Mouse (Mus musculus) bone marrow macrophage, adult 2 months (primary cell): ENCODE measurements around the gene Maml2.

ENCODE experiments used
- CTCF ChIP-seq: IDR thresholded peaks from 2 replicates; pipeline ENCODE4 v1.5.1; 2012; ENCODE audit warnings: low read depth, mild to moderate bottlenecking, low read length, moderate library complexity
- POLR2A ChIP-seq: IDR thresholded peaks from 2 replicates; pipeline ENCODE4 v1.6.1; 2012; ENCODE audit warnings: mild to moderate bottlenecking, low read depth, low read length, borderline replicate concordance

DNA sequence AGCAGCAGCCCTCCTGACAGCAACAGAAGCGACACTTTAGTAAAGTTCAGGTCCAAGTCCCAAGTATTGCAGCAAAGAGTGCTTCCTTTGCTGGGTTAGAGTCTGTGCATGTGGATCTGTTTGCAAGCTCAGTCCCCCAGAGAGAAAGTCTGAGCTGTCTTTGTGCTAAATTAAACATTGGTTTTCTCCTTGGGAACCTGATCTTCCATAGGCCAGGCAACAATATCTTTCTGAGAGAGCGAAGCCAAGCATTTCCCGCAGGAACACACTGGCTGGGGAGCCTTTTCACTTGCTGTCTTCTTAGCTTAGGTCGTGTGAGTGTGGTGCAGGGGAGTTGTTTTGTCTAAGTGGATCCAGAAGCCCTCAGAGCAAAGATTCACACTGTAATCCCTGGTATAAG lies 9.5 kb downstream of the Maml2 start:
- TF ChIP-seq CTCF, result no peak
- TF ChIP-seq POLR2A, result no peak
